Mouse (Mus musculus): ENCODE results near the gene Ccin.

Gene Ccin

GRCm38 (mm10) chr4:43983181-43983580, at the start of gene Ccin:
Gene Ccin (plus strand): TSS chr4:43983483.
- DNase-seq (ENCODE audit: low read depth, low spot score), result no peak

GRCm38 (mm10) chr4:43936186-43936585, 47.1 kb upstream of the Ccin start:
- no peak for DNase-seq (ENCODE audit: low read depth, low spot score)

GRCm38 (mm10) chr4:43936749-43937674, 46.3 kb upstream of the Ccin start:
- no peak for DNase-seq (ENCODE audit: low read depth, low spot score)

- no peak for DNase-seq (ENCODE audit: low read depth, low spot score)
Measured at GRCm38 (mm10) chr4:43941315-43941714, 42.0 kb upstream of the Ccin start.

GRCm38 (mm10) chr4:43942421-43942820, 40.9 kb upstream of the Ccin start:
- DNase-seq (ENCODE audit: low read depth, low spot score), result no peak

GRCm38 (mm10) chr4:43947571-43947970, 35.7 kb upstream of the Ccin start:
- DNase-seq (ENCODE audit: low read depth, low spot score), result no peak

GRCm38 (mm10) chr4:43957292-43957845, 25.9 kb upstream of the Ccin start, which contains the start of gene Glipr2:
Gene Glipr2 (plus strand): TSS chr4:43957401.
- DNase-seq (ENCODE audit: low read depth, low spot score), result peak; percentile 96

GRCm38 (mm10) chr4:43957846-43958461, 25.3 kb upstream of the Ccin start:
- DNase-seq (ENCODE audit: low read depth, low spot score), result peak; percentile 83

GRCm38 (mm10) chr4:43959523-43960179, 23.6 kb upstream of the Ccin start:
- DNase-seq (ENCODE audit: low read depth, low spot score), result no peak

GRCm38 (mm10) chr4:43960207-43960606, 23.1 kb upstream of the Ccin start:
- DNase-seq (ENCODE audit: low read depth, low spot score), result no peak

- DNase-seq (ENCODE audit: low read depth, low spot score), result no peak
Measured at GRCm38 (mm10) chr4:43964326-43964833, 18.9 kb upstream of the Ccin start.

- no peak for DNase-seq (ENCODE audit: low read depth, low spot score)
Measured at GRCm38 (mm10) chr4:43964951-43965684, 18.2 kb upstream of the Ccin start.

- no peak for DNase-seq (ENCODE audit: low read depth, low spot score)
Measured at GRCm38 (mm10) chr4:43965856-43966535, 17.3 kb upstream of the Ccin start.

- no peak for DNase-seq (ENCODE audit: low read depth, low spot score)
Measured at GRCm38 (mm10) chr4:43968650-43969049, 14.6 kb upstream of the Ccin start.

- peak; percentile 16 for DNase-seq (ENCODE audit: low read depth, low spot score)
Measured at GRCm38 (mm10) chr4:43969373-43969772, 13.9 kb upstream of the Ccin start.

GRCm38 (mm10) chr4:43970393-43971330, 12.6 kb upstream of the Ccin start:
- DNase-seq (ENCODE audit: low read depth, low spot score), result no peak

- no peak for DNase-seq (ENCODE audit: low read depth, low spot score)
Measured at GRCm38 (mm10) chr4:43971541-43972136, 11.6 kb upstream of the Ccin start.

- DNase-seq (ENCODE audit: low read depth, low spot score), result peak; percentile 61
Measured at GRCm38 (mm10) chr4:43972137-43972591, 11.1 kb upstream of the Ccin start.

GRCm38 (mm10) chr4:43973526-43973981, 9.7 kb upstream of the Ccin start:
- no peak for DNase-seq (ENCODE audit: low read depth, low spot score)
